Mouse (Mus musculus) 3134 (cell line): ENCODE data around the gene Hist1h2bk.
"Not testable (repeated sequence)": the region's sequence is repeated elsewhere in the genome, so short reads cannot be mapped to it uniquely, and the experiment has no call there.

Experiments used
- DNase-seq: peaks from one replicate; pipeline ENCODE4 v3.0.0-alpha.2; 2011; ENCODE audit warnings: low spot score; ENCODE audit not compliant: insufficient read length; ENCODE audit errors: extremely low read depth

Hist1h2bk gene

GRCm38 (mm10) chr13:22039951-22040463 lies 4.3 kb downstream of the Hist1h2bk start:
- peak; percentile 35 for DNase-seq

- DNase-seq = peak; percentile 92
These were observed 4.9 kb downstream of the Hist1h2bk start for GRCm38 (mm10) chr13:22040464-22041141.

- peak; percentile 97 for DNase-seq
These were observed 5.5 kb downstream of the Hist1h2bk start, which contains the start of gene Hist1h4i for GRCm38 (mm10) chr13:22041142-22041536. Hist1h4i (minus strand) TSS chr13:22041362.

GRCm38 (mm10) chr13:22041651-22042567 lies 6.2 kb downstream of the Hist1h2bk start:
- DNase-seq = peak; percentile 73

- peak; percentile 94 for DNase-seq
These were observed 7.2 kb downstream of the Hist1h2bk start, which contains the start of the genes Hist1h2ag and Hist1h2bj for GRCm38 (mm10) chr13:22042568-22043502. Hist1h2ag (minus strand) TSS chr13:22042944. Hist1h2bj (plus strand) TSS chr13:22043214.

GRCm38 (mm10) chr13:22043503-22044431 lies 8.1 kb downstream of the Hist1h2bk start:
- peak; percentile 76 for DNase-seq

GRCm38 (mm10) chr13:22044432-22045155 lies 8.9 kb downstream of the Hist1h2bk start:
- no peak for DNase-seq

- no peak for DNase-seq
These were observed 9.6 kb downstream of the Hist1h2bk start for GRCm38 (mm10) chr13:22045311-22045710.

GRCm38 (mm10) chr13:22049041-22049440 lies 13.4 kb downstream of the Hist1h2bk start:
- DNase-seq = no peak

GRCm38 (mm10) chr13:22049737-22050440 lies 14.2 kb downstream of the Hist1h2bk start:
- DNase-seq = peak; percentile 60

GRCm38 (mm10) chr13:22050591-22051522 lies 15.2 kb downstream of the Hist1h2bk start:
- DNase-seq = peak; percentile 94

GRCm38 (mm10) chr13:22051523-22051859 lies 15.8 kb downstream of the Hist1h2bk start:
- no peak for DNase-seq

- DNase-seq = no peak
These were observed 18.1 kb downstream of the Hist1h2bk start for GRCm38 (mm10) chr13:22053754-22054153.

GRCm38 (mm10) chr13:22061422-22061821 lies 25.8 kb downstream of the Hist1h2bk start:
- DNase-seq = no peak

- no peak for DNase-seq
These were observed 27.8 kb downstream of the Hist1h2bk start for GRCm38 (mm10) chr13:22063468-22063867.

- not testable (repeated sequence) for DNase-seq
These were observed 48.5 kb downstream of the Hist1h2bk start, which contains the start of gene Vmn1r188 for GRCm38 (mm10) chr13:22084140-22084539. Vmn1r188 (plus strand) TSS chr13:22084440.
